Mouse (Mus musculus) bone marrow, adult 2 months (tissue): ENCODE measurements around the gene Gm47791.

ENCODE experiments used
- CTCF ChIP-seq: fragments of 200-500 bp; IDR thresholded peaks from 2 replicates; pipeline ENCODE4 v1.5.1; 2011; ENCODE audit warnings: low read length, control low read depth; ENCODE audit not compliant: control insufficient read depth, insufficient read depth
- POLR2A ChIP-seq: fragments of 200-500 bp; IDR thresholded peaks from 2 replicates; pipeline ENCODE4 v1.6.1; 2011; ENCODE audit warnings: low read depth, mild to moderate bottlenecking, control low read depth, low read length, borderline replicate concordance; ENCODE audit not compliant: control insufficient read depth

DNA sequence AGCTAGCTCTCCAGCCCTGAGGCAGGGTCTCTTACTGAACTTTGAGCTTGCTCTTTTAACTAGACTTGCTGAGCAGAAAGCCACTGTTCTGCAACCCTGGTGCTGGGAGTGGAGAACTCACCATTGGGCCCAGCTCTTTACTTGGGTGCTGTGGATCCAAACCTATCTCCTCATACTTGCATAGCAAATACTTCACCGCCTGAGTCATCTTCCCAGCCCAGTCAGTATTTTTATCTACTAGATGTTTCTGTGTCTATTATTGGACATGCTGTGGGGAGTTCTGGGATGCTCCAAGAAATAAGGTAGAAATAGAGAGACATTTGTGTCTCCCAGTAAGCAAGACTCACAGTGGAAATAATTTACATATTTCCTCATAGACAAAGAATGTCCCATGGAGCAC lies 33.0 kb upstream of the Gm47791 start:
- no peak for TF ChIP-seq POLR2A
- TF ChIP-seq CTCF = no peak
